Mouse (Mus musculus) cerebral cortex, adult 2 months (tissue): ENCODE measurements around the gene Zfp94.

ENCODE experiments used
- WGBS: fragments of 180-500 bp; shearing (Covaris S2); methylation state at CpG from one replicate; pipeline ENCODE4 v1.1.7; 2018; 5-methylcytosine and 5-hydroxymethylcytosine counted together

The Zfp94 gene

GRCm38 (mm10) chr7:24315726-24316566, 520 bp downstream of the Zfp94 start:
- WGBS = 20% methylated on average over 29 of the region's 29 CpGs

DNA sequence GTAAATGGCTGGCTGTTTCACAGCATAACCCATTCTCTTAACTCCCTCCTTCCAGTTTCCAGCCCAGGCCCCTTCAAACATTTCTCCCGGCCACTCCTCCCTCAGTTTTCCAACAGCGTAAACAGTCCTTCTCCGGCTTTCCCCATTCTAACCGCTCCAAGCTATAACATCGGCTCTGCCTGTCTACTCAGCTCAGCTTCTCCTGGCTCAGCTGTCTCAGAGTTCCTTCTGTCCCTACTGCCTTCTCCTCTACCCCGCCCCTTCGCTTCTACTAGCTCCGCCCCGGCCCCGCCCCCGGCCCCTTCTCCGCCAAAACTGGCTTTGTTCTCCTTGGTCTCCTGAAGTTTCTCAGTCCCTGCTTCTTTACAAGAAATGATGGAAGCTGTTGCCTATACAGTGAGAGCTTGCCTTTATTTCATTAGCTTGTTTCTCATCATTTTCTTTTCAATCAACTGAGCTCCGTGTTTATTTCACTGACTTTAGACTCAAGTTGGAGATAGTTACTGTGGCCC, 15.6 kb downstream of the Zfp94 start, which contains the start of gene Zfp61:
Gene Zfp61 (minus strand): TSS at position 462 of the 512 bp plus-strand sequence.
- WGBS = 9% methylated on average over 13 of the region's 13 CpGs

- WGBS = 4% methylated on average over 18 of the region's 18 CpGs
These were observed 16.5 kb downstream of the Zfp94 start for GRCm38 (mm10) chr7:24299823-24300481.

GRCm38 (mm10) chr7:24298973-24299708, 17.3 kb downstream of the Zfp94 start:
- WGBS = under 1% methylated on average over 47 of the region's 47 CpGs

- 2% methylated on average over 12 of the region's 12 CpGs for WGBS
These were observed 17.9 kb downstream of the Zfp94 start for GRCm38 (mm10) chr7:24298635-24298972.

- WGBS = 90% methylated on average over 15 of the region's 15 CpGs
These were observed 18.9 kb downstream of the Zfp94 start for GRCm38 (mm10) chr7:24297361-24298095.

DNA sequence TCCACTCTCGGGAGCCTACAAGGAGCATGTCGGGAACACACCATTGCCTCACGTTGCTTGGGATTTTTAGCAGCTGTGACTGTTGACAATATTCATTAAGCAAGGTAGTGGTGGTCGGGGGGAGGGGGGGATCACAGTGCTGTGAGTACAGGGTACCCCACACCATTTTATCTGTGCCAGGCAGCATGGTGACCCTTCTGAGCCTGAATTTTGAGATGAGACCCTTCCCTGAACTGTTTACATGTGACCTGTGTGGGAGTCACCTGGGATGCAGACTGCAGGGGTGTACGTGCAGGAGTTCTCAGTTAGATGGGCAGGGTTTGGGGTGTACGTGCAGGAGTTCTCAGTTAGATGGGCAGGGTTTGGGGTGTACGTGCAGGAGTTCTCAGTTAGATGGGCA, 20.1 kb downstream of the Zfp94 start:
- WGBS = 94% methylated on average over 7 of the region's 7 CpGs

- WGBS = 95% methylated on average over 7 of the region's 7 CpGs
These were observed 21.1 kb downstream of the Zfp94 start for GRCm38 (mm10) chr7:24295376-24295775.

- WGBS = 93% methylated on average over 4 of the region's 4 CpGs
These were observed 21.7 kb downstream of the Zfp94 start for GRCm38 (mm10) chr7:24294763-24295162.

GRCm38 (mm10) chr7:24293061-24293851, 23.2 kb downstream of the Zfp94 start:
- WGBS = 80% methylated on average over 12 of the region's 12 CpGs

- 93% methylated on average over 27 of the region's 27 CpGs for WGBS
These were observed 24.9 kb downstream of the Zfp94 start for GRCm38 (mm10) chr7:24291387-24292090.

- 96% methylated on average over 4 of the region's 4 CpGs for WGBS
These were observed 26.3 kb downstream of the Zfp94 start for GRCm38 (mm10) chr7:24290106-24290693.

DNA sequence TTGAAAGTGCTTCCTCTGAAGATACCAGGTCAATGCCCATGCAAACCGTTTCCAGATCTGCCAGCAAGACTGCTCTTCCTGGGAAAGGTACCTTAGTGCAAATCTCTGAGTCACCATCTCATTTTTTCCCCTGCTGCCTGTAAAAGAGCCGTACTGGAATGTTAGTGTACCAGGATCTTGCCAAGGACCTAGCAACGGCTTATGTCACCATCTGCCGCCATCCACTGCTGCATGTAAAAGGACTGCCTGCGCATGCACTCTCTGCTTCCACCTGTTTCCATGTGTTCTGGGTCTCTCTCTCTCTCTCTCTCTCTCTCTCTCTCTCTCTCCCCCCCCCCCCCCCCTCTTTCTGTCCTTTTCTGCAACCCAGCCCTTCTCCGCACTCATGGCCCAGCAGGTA, 28.0 kb downstream of the Zfp94 start:
- 58% methylated on average over 6 of the region's 6 CpGs for WGBS

DNA sequence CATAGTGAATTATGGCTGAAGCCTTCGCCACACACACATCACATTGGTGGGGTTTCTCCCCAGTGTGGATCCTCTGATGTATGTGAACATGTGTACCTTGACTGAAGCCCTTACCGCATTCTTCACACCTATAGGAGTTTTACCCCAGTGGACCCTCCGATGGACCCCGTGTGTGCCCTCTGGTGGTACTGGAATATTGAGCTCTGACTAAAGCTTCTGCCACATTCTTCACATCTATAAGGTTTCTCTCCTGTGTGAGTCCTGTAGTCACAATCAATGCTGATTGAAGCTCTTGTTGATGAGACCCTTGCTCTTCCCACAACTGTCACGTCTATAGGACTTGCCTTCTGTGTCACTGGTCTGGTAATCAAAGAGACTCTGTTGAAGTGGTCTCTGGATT, 28.8 kb downstream of the Zfp94 start:
- 88% methylated on average over 5 of the region's 5 CpGs for WGBS

DNA sequence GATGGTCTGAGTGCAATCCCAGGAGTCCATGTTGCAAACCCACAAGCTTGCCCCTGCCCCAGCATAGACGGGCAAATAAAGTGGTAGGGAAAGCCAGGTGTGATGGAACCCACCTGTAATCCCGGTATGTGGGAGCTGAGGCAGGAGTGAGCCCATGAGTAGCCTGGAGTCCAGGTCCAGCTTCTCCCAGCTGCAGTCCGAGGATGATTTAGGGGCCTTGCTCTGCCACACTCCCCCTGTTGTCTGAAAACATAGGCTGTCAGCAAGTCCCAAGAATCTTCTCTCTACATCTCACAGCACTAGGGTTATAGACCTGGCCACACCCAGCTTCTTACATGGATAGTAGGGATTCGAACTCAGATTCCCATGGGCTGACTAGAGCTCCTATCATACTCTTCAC, 29.6 kb downstream of the Zfp94 start:
- WGBS = 84% methylated on average over 4 of the region's 4 CpGs

- WGBS = 57% methylated on average over 4 of the region's 4 CpGs
These were observed 30.4 kb downstream of the Zfp94 start for GRCm38 (mm10) chr7:24286090-24286489.

- WGBS = 62% methylated on average over 4 of the region's 4 CpGs
These were observed 35.7 kb downstream of the Zfp94 start for GRCm38 (mm10) chr7:24280858-24281145.

DNA sequence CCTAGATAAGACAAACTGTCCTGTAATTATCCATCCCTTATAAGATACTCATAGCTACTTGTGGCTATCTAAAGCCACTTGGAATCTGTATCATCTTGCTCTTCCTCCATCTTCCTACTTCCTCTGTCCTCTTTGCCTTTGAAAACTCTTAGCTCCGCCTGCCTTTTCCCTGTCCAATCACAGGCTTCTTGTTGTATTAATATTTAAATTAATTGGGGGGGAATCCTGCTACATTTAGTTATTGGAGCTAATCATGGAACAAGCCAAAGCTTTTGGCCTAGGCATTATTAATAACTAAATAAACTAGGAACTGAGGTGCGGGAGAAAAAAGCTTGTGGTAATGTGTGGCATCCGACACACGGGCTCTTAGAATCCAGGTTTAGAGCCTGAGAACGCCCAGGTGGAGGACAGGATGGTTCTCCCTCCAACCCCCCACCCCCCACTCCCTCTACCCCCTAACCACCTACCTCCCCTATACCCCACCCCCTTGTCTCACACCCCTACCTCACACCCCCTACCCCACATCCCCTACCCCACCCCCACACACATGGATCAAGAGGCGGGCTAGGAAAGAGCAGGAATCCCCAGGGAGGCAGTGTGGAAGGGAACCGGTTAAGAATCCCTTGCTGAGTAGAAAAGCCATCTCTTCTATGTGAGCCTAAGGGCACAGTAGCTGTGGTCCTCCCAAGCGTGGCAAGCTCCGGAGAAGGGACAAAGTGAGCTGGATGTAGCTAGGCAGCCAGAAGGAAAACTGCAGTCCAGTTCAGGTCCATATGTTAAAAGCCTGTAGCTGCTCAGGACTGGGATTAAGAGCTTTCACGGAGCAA, 36.2 kb downstream of the Zfp94 start:
- 56% methylated on average over 10 of the region's 10 CpGs for WGBS

- 87% methylated on average over 3 of the region's 3 CpGs for WGBS
These were observed 37.7 kb downstream of the Zfp94 start for GRCm38 (mm10) chr7:24278771-24279170.
